Mouse (Mus musculus): ENCODE data around the gene Dnaic2.

DNA sequence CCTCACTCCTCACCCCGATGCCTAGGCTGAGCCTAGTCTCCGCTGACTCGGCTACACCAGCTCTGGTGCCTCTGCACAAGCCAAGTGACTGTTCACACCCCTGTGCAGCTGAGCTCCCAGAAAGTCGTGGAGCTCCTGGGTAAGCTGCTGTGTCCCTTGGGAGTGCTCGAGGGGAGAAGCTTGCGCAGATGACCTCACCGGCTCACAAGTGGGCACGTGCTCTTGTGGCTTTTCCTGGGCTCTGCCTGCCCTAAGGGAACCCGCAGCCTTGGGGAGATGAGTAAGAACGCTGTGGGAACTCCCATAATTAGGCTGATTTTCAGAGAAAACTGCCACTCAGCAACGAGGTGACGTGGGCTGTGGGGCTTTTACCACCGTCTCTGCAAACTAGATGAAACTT, 4.2 kb upstream of the Dnaic2 start:
- TF ChIP-seq CTCF (IDR thresholded peaks at IDR 0.05): no peak
- no peak for TF ChIP-seq POLR2A (IDR thresholded peaks at IDR 0.05; ENCODE audit: insufficient read depth, low read depth, low read length)
- no peak for TF ChIP-seq EP300 (IDR thresholded peaks at IDR 0.05; ENCODE audit: insufficient read depth, low read depth, low read length)

Data from heart, adult 2 months (tissue).